Mouse (Mus musculus): ENCODE measurements around the gene Siah1a.

The Siah1a gene

GRCm38 (mm10) chr8:86728224-86728950 lies 17.3 kb downstream of the Siah1a start:
- TF ChIP-seq GATA4 (IDR thresholded peaks at IDR 0.05; ENCODE audit: insufficient replicate concordance, low read length), result no peak

GRCm38 (mm10) chr8:86726959-86727358 lies 18.8 kb downstream of the Siah1a start:
- no peak for TF ChIP-seq GATA4 (IDR thresholded peaks at IDR 0.05; ENCODE audit: insufficient replicate concordance, low read length)

GRCm38 (mm10) chr8:86721490-86721889 lies 24.2 kb downstream of the Siah1a start:
- no peak for TF ChIP-seq GATA4 (IDR thresholded peaks at IDR 0.05; ENCODE audit: insufficient replicate concordance, low read length)

GRCm38 (mm10) chr8:86720756-86721459 lies 24.8 kb downstream of the Siah1a start:
- TF ChIP-seq GATA4 (IDR thresholded peaks at IDR 0.05; ENCODE audit: insufficient replicate concordance, low read length), result no peak

GRCm38 (mm10) chr8:86719368-86719767 lies 26.4 kb downstream of the Siah1a start:
- TF ChIP-seq GATA4 (IDR thresholded peaks at IDR 0.05; ENCODE audit: insufficient replicate concordance, low read length), result no peak

- no peak for TF ChIP-seq GATA4 (IDR thresholded peaks at IDR 0.05; ENCODE audit: insufficient replicate concordance, low read length)
These were observed 27.3 kb downstream of the Siah1a start for GRCm38 (mm10) chr8:86718332-86718994.

- no peak for TF ChIP-seq GATA4 (IDR thresholded peaks at IDR 0.05; ENCODE audit: insufficient replicate concordance, low read length)
These were observed 32.1 kb downstream of the Siah1a start for GRCm38 (mm10) chr8:86713407-86714188.

- no peak for TF ChIP-seq GATA4 (IDR thresholded peaks at IDR 0.05; ENCODE audit: insufficient replicate concordance, low read length)
These were observed 33.1 kb downstream of the Siah1a start for GRCm38 (mm10) chr8:86712594-86712993.

- no peak for TF ChIP-seq GATA4 (IDR thresholded peaks at IDR 0.05; ENCODE audit: insufficient replicate concordance, low read length)
These were observed 37.9 kb downstream of the Siah1a start for GRCm38 (mm10) chr8:86707873-86708272.

- TF ChIP-seq GATA4 (IDR thresholded peaks at IDR 0.05; ENCODE audit: insufficient replicate concordance, low read length), result no peak
These were observed 39.0 kb downstream of the Siah1a start for GRCm38 (mm10) chr8:86706756-86707155.

- TF ChIP-seq GATA4 (IDR thresholded peaks at IDR 0.05; ENCODE audit: insufficient replicate concordance, low read length), result no peak
These were observed 40.4 kb downstream of the Siah1a start for GRCm38 (mm10) chr8:86705317-86705716.

- no peak for TF ChIP-seq GATA4 (IDR thresholded peaks at IDR 0.05; ENCODE audit: insufficient replicate concordance, low read length)
These were observed 43.3 kb downstream of the Siah1a start for GRCm38 (mm10) chr8:86702453-86702852.

- no peak for TF ChIP-seq GATA4 (IDR thresholded peaks at IDR 0.05; ENCODE audit: insufficient replicate concordance, low read length)
These were observed 46.3 kb downstream of the Siah1a start for GRCm38 (mm10) chr8:86699471-86699870.

GRCm38 (mm10) chr8:86698811-86699421 lies 46.8 kb downstream of the Siah1a start:
- TF ChIP-seq GATA4 (IDR thresholded peaks at IDR 0.05; ENCODE audit: insufficient replicate concordance, low read length), result no peak

- TF ChIP-seq GATA4 (IDR thresholded peaks at IDR 0.05; ENCODE audit: insufficient replicate concordance, low read length), result no peak
These were observed 50.0 kb downstream of the Siah1a start for GRCm38 (mm10) chr8:86695703-86696102.

Measured in liver, adult (tissue).